Mouse (Mus musculus): ENCODE measurements around the gene Adh6a. TPM values are rescaled to one million over a fixed set of nuclear protein-coding genes. Genes with fewer than 3 reads are reported as not detected.
A peak's percentile ranks its signal among the peaks of the same experiment; 100 is the strongest.

The Adh6a gene
- total and polyA plus RNA-seq, 2 experiments: not detected

DNA sequence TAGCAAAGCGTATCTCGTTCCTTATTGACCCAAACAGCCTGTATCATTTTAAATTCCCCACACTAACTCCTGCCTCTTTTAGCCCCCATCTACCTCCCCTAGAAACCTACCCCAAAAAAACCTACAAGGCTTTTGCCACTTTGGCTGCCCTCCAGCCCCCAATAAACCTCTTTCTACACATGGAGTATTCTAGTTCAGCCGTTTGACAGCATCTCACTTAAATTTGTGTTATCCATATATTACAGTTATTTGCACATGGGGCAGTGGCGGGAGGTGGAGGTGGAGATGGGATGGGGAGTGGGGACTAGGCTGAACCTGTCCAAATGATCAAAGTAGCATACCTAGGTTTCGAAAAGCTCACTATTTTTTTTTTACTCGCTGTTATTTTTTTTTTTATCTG lies 12.4 kb downstream of the Adh6a start:
- no peak overlapping the region for H3K4me3 ChIP-seq (ENCODE audit: insufficient read depth, low read depth, low read length)
- H3K79me2 ChIP-seq (ENCODE audit: control insufficient read depth, insufficient read depth, low read length): no peaks in the 10 kb centered on the region
- no peaks in the 10 kb centered on the region for H3K27me3 ChIP-seq (ENCODE audit: control insufficient read depth, insufficient read depth, low read length)
- no peaks in the 10 kb centered on the region for H3K36me3 ChIP-seq (ENCODE audit: control insufficient read depth, insufficient read depth, low read length)
- H3K27ac ChIP-seq (replicated peaks; ENCODE audit: insufficient read depth, low read depth, low read length): no peak overlapping the region
- TF ChIP-seq CTCF (IDR thresholded peaks at IDR 0.05; ENCODE audit: low read depth, low read length): no peak
- TF ChIP-seq POLR2A (IDR thresholded peaks at IDR 0.05; ENCODE audit: extremely low read depth, insufficient read depth, low read length): no peak
- DNase-seq (ENCODE audit: extremely low read depth, low read depth, low spot score): no peak
- no peak overlapping the region for H3K9ac ChIP-seq (ENCODE audit: low read depth, low read length)
- H3K4me1 ChIP-seq (ENCODE audit: control insufficient read depth, insufficient read depth, low read length): no peaks in the 10 kb centered on the region
- WGBS: 91% methylated on average over 6 of the region's 6 CpGs

DNA sequence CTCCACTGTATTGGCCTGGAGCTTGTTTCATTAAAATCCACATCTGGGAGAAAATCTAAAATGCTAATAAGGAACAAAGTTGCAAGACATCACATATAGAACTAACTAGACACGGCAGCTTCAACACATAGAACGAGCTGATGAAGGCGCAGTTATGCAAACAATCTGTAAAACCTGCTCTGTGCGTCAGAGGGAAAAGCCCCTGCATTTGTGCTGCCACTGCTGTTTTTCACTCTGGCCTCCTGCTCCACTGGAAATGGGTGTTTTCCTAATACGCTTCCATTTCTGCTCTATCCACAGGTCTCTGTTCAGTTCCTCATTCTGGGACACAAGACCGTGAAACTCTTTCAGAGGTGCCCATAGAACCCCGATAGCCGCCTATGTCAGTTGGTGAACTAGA lies 20.8 kb downstream of the Adh6a start:
- no peaks in the 10 kb centered on the region for H3K27me3 ChIP-seq (ENCODE audit: control insufficient read depth, insufficient read depth, low read length)
- H3K4me3 ChIP-seq (ENCODE audit: insufficient read depth, low read depth, low read length): no peak overlapping the region
- no peak for DNase-seq (ENCODE audit: extremely low read depth, low read depth, low spot score)
- no peak for TF ChIP-seq CTCF (IDR thresholded peaks at IDR 0.05; ENCODE audit: low read depth, low read length)
- TF ChIP-seq POLR2A (IDR thresholded peaks at IDR 0.05; ENCODE audit: extremely low read depth, insufficient read depth, low read length): no peak
- no peak overlapping the region for H3K9ac ChIP-seq (ENCODE audit: low read depth, low read length)
- no peak overlapping the region for H3K27ac ChIP-seq (replicated peaks; ENCODE audit: insufficient read depth, low read depth, low read length)
- H3K36me3 ChIP-seq (ENCODE audit: control insufficient read depth, insufficient read depth, low read length): no peaks in the 10 kb centered on the region
- peaks cover 6% of the 10 kb centered on the region for H3K4me1 ChIP-seq (ENCODE audit: control insufficient read depth, insufficient read depth, low read length)
- no peaks in the 10 kb centered on the region for H3K79me2 ChIP-seq (ENCODE audit: control insufficient read depth, insufficient read depth, low read length)
- 89% methylated on average over 8 of the region's 8 CpGs for WGBS

DNA sequence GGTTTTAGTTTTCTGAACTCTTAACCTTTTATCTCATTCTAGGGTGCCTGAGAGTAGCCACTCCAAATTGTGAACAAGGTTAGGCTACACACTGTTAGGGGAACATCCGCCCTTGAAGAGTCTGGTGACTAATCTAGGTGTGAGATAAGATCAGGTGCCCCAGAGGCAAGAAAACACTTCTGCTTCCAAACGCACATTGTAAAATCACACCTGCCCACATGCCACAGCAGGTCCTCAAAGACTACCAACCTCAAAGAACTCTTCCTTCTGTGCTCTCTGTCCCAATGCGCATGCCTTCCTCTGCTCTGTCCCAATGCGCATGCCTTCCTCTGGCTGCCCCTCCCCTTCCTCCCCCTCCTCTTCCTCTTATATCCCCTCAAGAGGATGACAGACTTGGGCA lies 21.2 kb downstream of the Adh6a start:
- H3K4me3 ChIP-seq (ENCODE audit: insufficient read depth, low read depth, low read length): no peak overlapping the region
- H3K79me2 ChIP-seq (ENCODE audit: control insufficient read depth, insufficient read depth, low read length): no peaks in the 10 kb centered on the region
- TF ChIP-seq CTCF (IDR thresholded peaks at IDR 0.05; ENCODE audit: low read depth, low read length) (no peak), POLR2A (IDR thresholded peaks at IDR 0.05; ENCODE audit: extremely low read depth, insufficient read depth, low read length) (no peak)
- H3K27me3 ChIP-seq (ENCODE audit: control insufficient read depth, insufficient read depth, low read length): no peaks in the 10 kb centered on the region
- DNase-seq (ENCODE audit: extremely low read depth, low read depth, low spot score): peak; percentile 10
- no peak overlapping the region for H3K27ac ChIP-seq (replicated peaks; ENCODE audit: insufficient read depth, low read depth, low read length)
- H3K4me1 ChIP-seq (ENCODE audit: control insufficient read depth, insufficient read depth, low read length): peaks cover 6% of the 10 kb centered on the region
- 90% methylated on average over 4 of the region's 4 CpGs for WGBS
- H3K9ac ChIP-seq (ENCODE audit: low read depth, low read length): no peak overlapping the region
- H3K36me3 ChIP-seq (ENCODE audit: control insufficient read depth, insufficient read depth, low read length): no peaks in the 10 kb centered on the region

DNA sequence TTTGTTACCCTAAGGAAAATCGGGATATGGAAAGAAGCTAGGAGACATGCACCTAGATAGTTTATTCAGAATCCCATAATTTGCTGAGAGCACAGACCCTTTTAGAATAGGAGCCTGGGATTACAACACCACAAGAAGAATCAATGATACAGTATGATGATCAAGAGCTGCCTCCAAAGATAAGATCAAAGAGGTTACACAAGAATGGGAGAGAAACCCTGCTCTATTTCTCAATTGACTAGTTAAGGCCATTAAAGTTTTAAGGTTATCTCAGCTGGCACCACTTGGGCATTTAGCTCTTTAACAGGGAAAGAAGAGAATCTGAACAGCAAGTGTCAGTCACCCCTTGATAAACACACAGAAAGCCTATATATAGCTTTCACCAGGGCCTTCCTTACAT lies 22.5 kb downstream of the Adh6a start:
- 40% methylated on average over 1 of the region's 1 CpGs for WGBS
- no peak for TF ChIP-seq CTCF (IDR thresholded peaks at IDR 0.05; ENCODE audit: low read depth, low read length)
- no peak for TF ChIP-seq POLR2A (IDR thresholded peaks at IDR 0.05; ENCODE audit: extremely low read depth, insufficient read depth, low read length)
- no peaks in the 10 kb centered on the region for H3K27me3 ChIP-seq (ENCODE audit: control insufficient read depth, insufficient read depth, low read length)

DNA sequence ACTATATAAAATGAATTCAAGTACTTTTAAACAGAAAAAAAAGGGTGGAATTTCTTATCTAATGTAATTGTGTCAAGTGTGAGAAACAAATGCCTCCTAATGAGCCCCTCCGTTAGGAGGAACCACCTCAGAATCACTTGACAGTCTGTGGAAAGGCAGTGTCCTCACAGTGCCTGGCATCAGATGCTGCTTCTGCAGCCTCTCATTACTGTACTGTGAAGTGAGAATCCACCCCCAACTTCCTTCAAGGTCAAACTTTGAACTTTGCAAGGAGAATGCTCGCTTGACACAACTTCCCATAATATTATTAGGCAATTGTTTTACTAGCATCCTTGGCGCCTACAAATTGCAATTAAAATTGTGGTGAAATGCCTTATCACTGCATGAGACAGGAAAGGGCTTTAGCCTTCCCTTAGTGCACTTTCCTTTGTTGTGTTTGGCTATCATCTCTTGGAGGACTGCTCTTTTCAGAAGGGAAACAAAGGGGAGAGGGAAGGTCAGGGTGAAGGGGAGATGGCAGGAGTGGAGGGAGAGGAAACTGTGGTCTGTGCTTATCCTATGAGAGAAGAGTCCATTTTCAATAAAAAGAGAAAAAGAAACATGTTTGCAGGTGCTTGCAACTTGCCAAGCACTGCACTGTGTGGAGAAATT lies 23.1 kb downstream of the Adh6a start:
- Histone ChIP-seq H3K27ac (replicated peaks; ENCODE audit: insufficient read depth, low read depth, low read length) (no peak overlapping the region), H3K79me2 (ENCODE audit: control insufficient read depth, insufficient read depth, low read length) (no peaks in the 10 kb centered on the region), H3K4me1 (ENCODE audit: control insufficient read depth, insufficient read depth, low read length) (peaks cover 6% of the 10 kb centered on the region), H3K4me3 (ENCODE audit: insufficient read depth, low read depth, low read length) (no peak overlapping the region), H3K36me3 (ENCODE audit: control insufficient read depth, insufficient read depth, low read length) (no peaks in the 10 kb centered on the region), H3K27me3 (ENCODE audit: control insufficient read depth, insufficient read depth, low read length) (no peaks in the 10 kb centered on the region), H3K9ac (ENCODE audit: low read depth, low read length) (no peak overlapping the region)
- peak; percentile 27 for DNase-seq (ENCODE audit: extremely low read depth, low read depth, low spot score)
- 32% methylated on average over 3 of the region's 3 CpGs for WGBS
- no peak for TF ChIP-seq CTCF (IDR thresholded peaks at IDR 0.05; ENCODE audit: low read depth, low read length)
- TF ChIP-seq POLR2A (IDR thresholded peaks at IDR 0.05; ENCODE audit: extremely low read depth, insufficient read depth, low read length): no peak

More for the DNA sequence above, 22.5 kb downstream of the Adh6a start:
- H3K79me2 ChIP-seq (ENCODE audit: control insufficient read depth, insufficient read depth, low read length): no peaks in the 10 kb centered on the region
- no peak overlapping the region for H3K27ac ChIP-seq (replicated peaks; ENCODE audit: insufficient read depth, low read depth, low read length)
- H3K4me1 ChIP-seq (ENCODE audit: control insufficient read depth, insufficient read depth, low read length): peaks cover 6% of the 10 kb centered on the region
- H3K9ac ChIP-seq (ENCODE audit: low read depth, low read length): no peak overlapping the region
- H3K36me3 ChIP-seq (ENCODE audit: control insufficient read depth, insufficient read depth, low read length): no peaks in the 10 kb centered on the region
- no peak overlapping the region for H3K4me3 ChIP-seq (ENCODE audit: insufficient read depth, low read depth, low read length)
- DNase-seq (ENCODE audit: extremely low read depth, low read depth, low spot score): peak; percentile 93

DNA sequence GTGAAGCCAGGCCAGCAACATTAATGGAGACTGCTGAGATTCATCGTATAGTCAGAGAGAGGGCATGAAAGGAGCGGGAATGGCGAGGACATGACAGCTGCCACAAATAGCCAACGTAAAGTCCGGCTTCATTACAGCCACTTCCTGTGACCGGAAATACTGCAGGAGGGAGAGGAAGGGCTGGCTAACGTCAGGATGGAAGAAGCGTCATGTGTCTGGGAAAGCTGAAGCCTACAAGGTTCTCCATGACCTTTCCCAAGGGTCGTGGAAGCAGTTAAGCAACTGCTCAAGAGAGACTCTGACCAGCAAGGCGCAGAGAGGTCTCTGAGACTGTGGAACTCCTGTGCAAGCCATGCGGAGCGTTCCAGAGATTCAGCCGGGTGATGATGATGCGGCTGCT lies 28.4 kb downstream of the Adh6a start, which contains the start of gene Adh6b:
Adh6b (plus strand) TSS at position 305 of the 400 bp plus-strand sequence.
- no peak within 1 kb of the TSS for H3K4me3 ChIP-seq (ENCODE audit: insufficient read depth, low read depth, low read length)
- peaks cover under 1% of the 10 kb centered on the region; the same call in 1 of the 2 replicates for H3K4me1 ChIP-seq (ENCODE audit: control insufficient read depth, insufficient read depth, low read length)
- H3K79me2 ChIP-seq (ENCODE audit: control insufficient read depth, insufficient read depth, low read length): no peaks in the 10 kb centered on the region
- WGBS: 80% methylated on average over 14 of the region's 14 CpGs
- TF ChIP-seq POLR2A (IDR thresholded peaks at IDR 0.05; ENCODE audit: extremely low read depth, insufficient read depth, low read length) (no peak), CTCF (IDR thresholded peaks at IDR 0.05; ENCODE audit: low read depth, low read length) (no peak)
- H3K9ac ChIP-seq (ENCODE audit: low read depth, low read length): no peak within 1 kb of the TSS
- H3K27ac ChIP-seq (replicated peaks; ENCODE audit: insufficient read depth, low read depth, low read length): no peak within 1 kb of the TSS
- DNase-seq (ENCODE audit: extremely low read depth, low read depth, low spot score): no peak
- H3K36me3 ChIP-seq (ENCODE audit: control insufficient read depth, insufficient read depth, low read length): no peaks in the 10 kb centered on the region
- H3K27me3 ChIP-seq (ENCODE audit: control insufficient read depth, insufficient read depth, low read length): no peaks in the 10 kb centered on the region
